21 mouse cellular contexts compared by ENCODE assay signal in genomic region chr13:82912859-82913258, GRCm38 (mm10).
"Had no signal": no experiment of that assay in that cellular context is flagged by ENCODE, and none has a peak within 500 bp of the region (broad histone marks: within the 10 kb centered on the region; RNA-seq: fewer than 3 reads in every experiment).

No protein-coding gene starts in this region.

- H3K36me3 ChIP-seq: limb, embryonic 12.5 days; limb, embryonic 15.5 days; midbrain, embryonic 10.5 days; midbrain, embryonic 13.5 days; neural tube, embryonic 12.5 days; neural tube, embryonic 15.5 days had no signal

- H3K4me2 ChIP-seq: limb, embryonic 12.5 days; limb, embryonic 15.5 days; liver, embryonic 11.5 days; lung, embryonic 14.5 days; midbrain, embryonic 13.5 days; neural tube, embryonic 12.5 days; neural tube, embryonic 15.5 days had no signal

- H3K27ac ChIP-seq: limb, embryonic 12.5 days; limb, embryonic 15.5 days; liver, embryonic 14.5 days; midbrain, embryonic 10.5 days; midbrain, embryonic 13.5 days; neural tube, embryonic 12.5 days; neural tube, embryonic 15.5 days had no signal

- H3K9ac ChIP-seq: limb, embryonic 12.5 days; limb, embryonic 15.5 days; liver, embryonic 14.5 days; liver, postnatal 0 days; lung, embryonic 14.5 days; midbrain, embryonic 13.5 days; neural tube, embryonic 12.5 days; neural tube, embryonic 15.5 days had no signal

- H3K4me3 ChIP-seq: limb, embryonic 12.5 days; limb, embryonic 15.5 days; megakaryocyte, embryonic 14.5 days; midbrain, embryonic 10.5 days; midbrain, embryonic 13.5 days; neural tube, embryonic 12.5 days; neural tube, embryonic 15.5 days had no signal

- DNase-seq: kidney, adult 18-20 months; kidney, adult 9 months; kidney, postnatal 14 days; kidney, postnatal 4 days; liver, postnatal 0 days; lung, embryonic 14.5 days; thymus, adult 2 months; thymus, postnatal 14 days; thymus, postnatal 4 days had no signal

- ATAC-seq: inflammation-experienced regulatory T-cells, adult 6 months; intestine, embryonic 16.5 days; liver, postnatal 0 days; lung, postnatal 0 days; midbrain, embryonic 13.5 days had no signal

- H3K27me3 ChIP-seq: limb, embryonic 12.5 days; limb, embryonic 15.5 days; megakaryocyte, embryonic 14.5 days; midbrain, embryonic 13.5 days; neural tube, embryonic 12.5 days; neural tube, embryonic 15.5 days had no signal

- H3K4me1 ChIP-seq: limb, embryonic 12.5 days; limb, embryonic 15.5 days; megakaryocyte, embryonic 14.5 days; midbrain, embryonic 10.5 days; midbrain, embryonic 13.5 days; neural tube, embryonic 12.5 days; neural tube, embryonic 15.5 days had no signal

- H3K9me3 ChIP-seq: limb, embryonic 12.5 days; limb, embryonic 15.5 days; megakaryocyte, embryonic 14.5 days; midbrain, embryonic 10.5 days; midbrain, embryonic 13.5 days; neural tube, embryonic 12.5 days; neural tube, embryonic 15.5 days had no signal
